Mouse (Mus musculus): Measurements from ENCODE around the gene Psg23.
"Not testable (repeated sequence)": the region's sequence is repeated elsewhere in the genome, so short reads cannot be mapped to it uniquely, and the experiment has no call there.

Psg23 gene

DNA sequence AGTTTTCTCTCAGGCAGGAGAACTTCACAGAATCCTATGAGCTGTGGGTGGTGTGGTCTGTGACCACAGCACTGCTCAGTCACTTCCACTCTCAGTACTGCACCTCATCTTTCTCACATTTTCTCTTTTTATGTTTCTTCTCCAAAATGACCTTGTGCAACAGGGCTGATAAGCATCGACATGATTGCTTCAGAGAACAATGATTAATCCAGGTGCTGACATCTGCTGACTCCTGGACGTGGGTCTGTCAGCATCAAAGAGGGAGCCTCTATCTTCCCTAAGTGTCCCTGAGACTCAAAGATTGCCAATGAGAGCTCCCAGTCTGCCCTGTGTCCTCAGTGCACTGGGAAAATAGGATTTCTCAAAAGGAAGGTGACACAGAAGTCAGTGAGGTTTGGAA is at the start of gene Psg23:
Gene Psg23 (minus strand): TSS at position 101 of the 400 bp plus-strand sequence.
- DNase-seq (ENCODE audit: low spot score in 2 of 2), result not testable (repeated sequence)

DNA sequence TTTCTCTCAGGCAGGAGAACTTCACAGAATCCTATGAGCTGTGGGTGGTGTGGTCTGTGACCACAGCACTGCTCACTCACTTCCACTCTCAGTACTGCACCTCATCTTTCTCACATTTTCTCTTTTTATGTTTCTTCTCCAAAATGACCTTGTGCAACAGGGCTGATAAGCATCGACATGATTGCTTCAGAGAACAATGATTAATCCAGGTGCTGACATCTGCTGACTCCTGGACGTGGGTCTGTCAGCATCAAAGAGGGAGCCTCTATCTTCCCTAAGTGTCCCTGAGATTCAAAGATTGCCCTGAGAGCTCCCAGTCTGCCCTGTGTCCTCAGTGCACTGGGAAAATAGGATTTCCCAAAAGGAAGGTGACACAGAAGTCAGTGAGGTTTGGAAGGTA is 40.3 kb upstream of the Psg23 start, which contains the start of gene Psg21:
Gene Psg21 (minus strand): TSS at position 101 of the 400 bp plus-strand sequence.
- not testable (repeated sequence) for DNase-seq (ENCODE audit: low spot score in 2 of 2)

DNA sequence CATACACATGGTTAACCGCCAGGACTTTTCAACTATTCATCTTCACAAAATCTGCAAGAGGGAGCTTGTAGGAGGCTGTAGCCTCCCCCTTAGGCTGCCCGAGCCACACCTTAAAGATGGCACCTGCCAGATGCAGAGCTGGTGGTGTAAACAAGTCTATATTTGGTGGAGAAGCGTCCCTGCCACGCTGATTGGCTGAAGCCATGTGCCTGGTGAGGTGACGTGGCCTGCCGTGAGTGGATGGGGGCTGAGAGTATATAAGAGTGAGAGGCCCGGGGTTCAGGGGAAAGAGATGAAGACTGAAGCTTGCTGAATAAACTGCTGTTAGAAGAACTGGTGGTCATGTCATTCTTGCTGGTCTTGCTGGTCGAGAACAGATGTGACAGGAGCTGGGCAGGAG is 10.6 kb upstream of the Psg23 start:
- not testable (repeated sequence) for DNase-seq (ENCODE audit: low spot score in 2 of 2)

DNA sequence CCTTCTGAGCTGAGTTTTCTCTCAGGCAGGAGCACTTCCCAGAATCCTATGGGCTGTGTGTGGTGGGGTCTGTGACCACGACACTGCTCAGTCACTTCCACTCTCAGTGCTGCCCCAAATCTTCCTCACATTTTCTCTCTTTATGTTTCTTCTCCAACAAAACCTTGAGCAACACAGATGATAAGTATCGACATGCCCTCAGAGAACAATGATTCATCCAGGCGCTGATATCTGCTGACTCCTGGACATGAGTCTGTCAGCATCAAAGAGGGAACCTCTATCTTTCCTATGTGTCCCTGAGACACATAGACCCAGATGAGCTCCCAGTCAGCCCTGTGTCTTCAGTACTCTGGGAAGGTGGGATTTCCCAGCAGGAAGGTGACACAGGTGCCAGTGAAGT is 49.1 kb downstream of the Psg23 start, which contains the start of gene Psg27:
Gene Psg27 (minus strand): TSS at position 101 of the 400 bp plus-strand sequence.
- DNase-seq (ENCODE audit: low spot score in 2 of 2), result no peak

DNA sequence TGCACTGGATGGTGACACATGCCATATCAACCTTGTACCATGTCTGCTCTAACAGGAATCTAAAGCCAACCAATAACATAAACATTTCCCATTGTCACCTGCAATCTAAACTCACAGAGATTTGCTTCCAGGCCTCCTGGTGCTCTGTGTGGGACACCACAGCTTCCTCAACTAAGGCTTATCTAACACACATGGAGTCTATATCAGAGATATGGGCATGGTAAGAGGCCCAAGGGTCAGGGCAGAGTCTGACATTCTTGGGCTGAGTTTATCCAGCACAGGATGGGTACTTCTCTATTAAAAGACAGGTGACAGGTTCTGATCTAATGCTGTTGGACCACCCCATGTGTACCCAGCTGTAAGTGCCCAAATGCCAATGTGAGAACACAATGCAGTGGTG is 56.5 kb downstream of the Psg23 start:
- no peak for DNase-seq (ENCODE audit: low spot score in 2 of 2)
